In the genomic region with DNA sequence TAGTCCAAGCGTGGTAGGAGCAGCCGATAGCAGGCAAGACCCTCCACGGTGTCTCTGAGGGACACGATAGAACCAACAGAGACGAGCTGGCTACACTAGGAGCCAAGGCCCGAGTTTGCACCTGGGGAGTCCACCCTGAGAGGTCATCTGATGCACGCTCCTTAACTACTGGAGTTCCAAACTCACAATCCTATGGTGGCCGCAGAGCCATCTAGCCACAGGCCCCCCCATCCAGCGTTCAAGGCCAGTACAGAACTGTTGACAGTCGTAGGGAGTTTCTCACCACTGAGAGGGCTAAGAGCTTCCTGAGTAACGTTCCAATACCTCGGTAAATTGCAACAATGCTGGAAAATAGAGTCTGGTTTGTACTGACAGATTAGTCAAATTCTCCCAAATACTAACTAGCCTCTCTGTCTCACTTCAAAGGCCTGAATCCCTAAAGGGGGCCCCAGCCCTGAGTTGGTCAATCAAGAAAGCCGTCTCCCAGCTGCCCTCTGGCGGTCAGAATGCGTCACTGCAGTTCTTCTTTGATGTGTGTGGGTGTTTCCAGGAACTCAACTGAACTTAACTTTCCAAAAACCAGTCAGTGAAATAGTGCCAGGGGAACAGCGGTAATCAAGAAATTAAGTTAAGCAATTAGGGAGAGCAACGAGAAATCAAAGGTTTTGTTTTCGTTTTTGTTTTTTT, we compare ENCODE assay signal across 8 mouse cellular contexts. TPM values are rescaled to one million over a fixed set of nuclear protein-coding genes. Genes with fewer than 3 reads are reported as not detected.
DNase-seq lines count a peak whose midpoint lies in the region; ATAC-seq and TF ChIP-seq lines count a peak whose summit lies in the region.

No protein-coding gene starts in this region.

- WGBS in neural tube, embryonic 15.5 days = 52% methylated on average over 18 of the region's 18 CpGs
- WGBS in intestine, embryonic 16.5 days = 53% methylated on average over 18 of the region's 18 CpGs
- 50% methylated on average over 18 of the region's 18 CpGs for WGBS in midbrain, embryonic 14.5 days
- 47% methylated on average over 18 of the region's 18 CpGs for WGBS in stomach, postnatal 0 days

- H3K9ac ChIP-seq in neural tube, embryonic 15.5 days (replicated peaks) = no peak overlapping the region
- no peak overlapping the region for H3K9ac ChIP-seq in intestine, embryonic 16.5 days (ENCODE audit: low read depth, low read length)
- H3K9ac ChIP-seq in midbrain, embryonic 14.5 days (replicated peaks; ENCODE audit: low read length) = no peak overlapping the region
- no peak overlapping the region for H3K9ac ChIP-seq in stomach, postnatal 0 days (ENCODE audit: low read length)

- H3K36me3 ChIP-seq in neural tube, embryonic 15.5 days = no peaks in the 10 kb centered on the region
- H3K36me3 ChIP-seq in intestine, embryonic 16.5 days (ENCODE audit: control insufficient read depth, insufficient read depth, low read length) = no peaks in the 10 kb centered on the region
- no peaks in the 10 kb centered on the region for H3K36me3 ChIP-seq in midbrain, embryonic 14.5 days (ENCODE audit: control insufficient read depth, insufficient read depth, low read length)
- no peaks in the 10 kb centered on the region for H3K36me3 ChIP-seq in stomach, postnatal 0 days (ENCODE audit: control insufficient read depth, insufficient read depth, low read length)

- H3K4me1 ChIP-seq in neural tube, embryonic 15.5 days = 0 out of 2 replicates have a peak, but pooled peaks cover 3% of the 10 kb centered on the region
- H3K4me1 ChIP-seq in intestine, embryonic 16.5 days (ENCODE audit: control insufficient read depth, insufficient read depth, low read length) = 0 out of 2 replicates have a peak, but pooled peaks cover 2% of the 10 kb centered on the region
- H3K4me1 ChIP-seq in midbrain, embryonic 14.5 days (ENCODE audit: control insufficient read depth, insufficient read depth, low read length) = no peaks in the 10 kb centered on the region
- H3K4me1 ChIP-seq in stomach, postnatal 0 days (replicated peaks; ENCODE audit: control insufficient read depth, insufficient read depth) = no peaks in the 10 kb centered on the region

- H3K4me2 ChIP-seq in neural tube, embryonic 15.5 days = no peak overlapping the region
- H3K4me2 ChIP-seq in intestine, embryonic 16.5 days (ENCODE audit: low read depth, low read length) = no peak overlapping the region
- no peak overlapping the region for H3K4me2 ChIP-seq in midbrain, embryonic 14.5 days (ENCODE audit: low read length)
- H3K4me2 ChIP-seq in stomach, postnatal 0 days (replicated peaks; ENCODE audit: low read depth) = no peak overlapping the region

- intact Hi-C loops in left cerebral cortex, postnatal 14 days (cut with DNase I) = loop anchor here (2.0 kb wide), 1 partner anchor 319 kb away; no protein-coding TSS in a partner anchor

- no peak; the same call in 1 of the 2 replicates for ATAC-seq in neural tube, embryonic 15.5 days (ENCODE audit: low FRiP score)
- peak; percentile 56; the same call in 1 of the 2 replicates for ATAC-seq in intestine, embryonic 16.5 days
- ATAC-seq in midbrain, embryonic 14.5 days (ENCODE audit: low FRiP score, low TSS enrichment) = no peak; the same call in 1 of the 2 replicates
- peak; percentile 58; the same call in 1 of the 2 replicates for ATAC-seq in stomach, postnatal 0 days (ENCODE audit: low FRiP score, low TSS enrichment)

- no peak overlapping the region for H3K4me3 ChIP-seq in neural tube, embryonic 15.5 days (replicated peaks)
- H3K4me3 ChIP-seq in intestine, embryonic 16.5 days (ENCODE audit: low read length) = no peak overlapping the region
- H3K4me3 ChIP-seq in midbrain, embryonic 14.5 days (replicated peaks; ENCODE audit: low read depth, low read length) = no peak overlapping the region
- H3K4me3 ChIP-seq in stomach, postnatal 0 days (ENCODE audit: low read depth, low read length) = no peak overlapping the region

- H3K27ac ChIP-seq in neural tube, embryonic 15.5 days (replicated peaks) = no peak overlapping the region
- no peak overlapping the region for H3K27ac ChIP-seq in intestine, embryonic 16.5 days (ENCODE audit: low read length)
- H3K27ac ChIP-seq in midbrain, embryonic 14.5 days (replicated peaks; ENCODE audit: low read depth, low read length) = no peak overlapping the region
- no peak overlapping the region for H3K27ac ChIP-seq in stomach, postnatal 0 days (replicated peaks)

- peak; percentile 90 for DNase-seq in neural tube, embryonic 10.5 days (ENCODE audit: extremely low spot score, low spot score)
- DNase-seq in cerebellum, adult 9-10 months = peak; percentile 70
- DNase-seq in frontal cortex, postnatal 36 days (ENCODE audit: low spot score in 2 of 2) = peak; percentile 81 to 91
- peak; percentile 89 to 90 for DNase-seq in left cerebral cortex, postnatal 14 days (ENCODE audit: low spot score in 2 of 2)
- DNase-seq in midbrain, embryonic 14.5 days = peak; percentile 88
- DNase-seq in stomach, postnatal 0 days (ENCODE audit: low spot score) = peak; percentile 81

- TF ChIP-seq EP300 in stomach, postnatal 0 days (optimal IDR thresholded peaks at IDR 0.05) = no peak

- 0 out of 2 replicates have a peak, but pooled peaks cover 7% of the 10 kb centered on the region for H3K27me3 ChIP-seq in neural tube, embryonic 15.5 days (replicated peaks)
- no peaks in the 10 kb centered on the region for H3K27me3 ChIP-seq in intestine, embryonic 16.5 days (replicated peaks; ENCODE audit: control insufficient read depth, insufficient read depth, low read length)
- H3K27me3 ChIP-seq in midbrain, embryonic 14.5 days (ENCODE audit: control insufficient read depth, insufficient read depth, low read length) = no peaks in the 10 kb centered on the region
- H3K27me3 ChIP-seq in stomach, postnatal 0 days (ENCODE audit: control insufficient read depth, insufficient read depth, low read length) = no peaks in the 10 kb centered on the region

- TF ChIP-seq CTCF in stomach, postnatal 0 days (IDR thresholded peaks at IDR 0.05; ENCODE audit: low read depth) = peak; percentile 97

- no peaks in the 10 kb centered on the region for H3K9me3 ChIP-seq in neural tube, embryonic 15.5 days (replicated peaks)
- H3K9me3 ChIP-seq in intestine, embryonic 16.5 days (ENCODE audit: control insufficient read depth, low read length) = no peaks in the 10 kb centered on the region
- no peaks in the 10 kb centered on the region for H3K9me3 ChIP-seq in midbrain, embryonic 14.5 days (ENCODE audit: control insufficient read depth, low read length)
- no peaks in the 10 kb centered on the region for H3K9me3 ChIP-seq in stomach, postnatal 0 days (ENCODE audit: control insufficient read depth, low read length)

RNA-seq across cellular contexts. Expression of gene Ctdspl, which starts 18.2 kb away (rescaled TPM):
- 7.9 and 8.6 TPM in 2 replicates for polyA plus RNA-seq in neural tube, embryonic 15.5 days (2015; fragmentation: Nextera tagmentation; extraction: Ambion mirVana)
- polyA plus RNA-seq in intestine, embryonic 16.5 days (2015; fragmentation: Nextera tagmentation; extraction: Ambion mirVana) = 17.6 and 18.8 TPM in 2 replicates
- total RNA-seq in left cerebral cortex, postnatal 14 days (2021) = 10 to 100 TPM; 31.5 to 36.6 TPM
- polyA plus RNA-seq in midbrain, embryonic 14.5 days (2014; fragmentation: Nextera tagmentation; extraction: Ambion mirVana) = 8.0 and 8.2 TPM in 2 replicates
- polyA plus RNA-seq in stomach, postnatal 0 days (2015; fragmentation: Nextera tagmentation; extraction: Ambion mirVana) = 7.4 and 9.0 TPM in 2 replicates

Comparison
In these comparisons a context has a peak if more than half of its experiments do, and no peak if none do; other contexts are left out.
1. ATAC-seq: peak in intestine, embryonic 16.5 days (single experiment) and stomach, postnatal 0 days (single experiment); none in neural tube, embryonic 15.5 days (single experiment) and midbrain, embryonic 14.5 days (single experiment).
2. Peak in every context shown above with its lines, with median percentiles within 50 percentile points of each other: DNase-seq.